Mouse (Mus musculus) adrenal gland, adult 8-10 months (tissue): ENCODE measurements at regions not wholly inside any gene's neighbourhood (a gene's known extent, or its start where the extent isn't known, plus 50 kb on each side); places are given as distances from the start of the nearest gene placed in this dataset.
A peak's percentile ranks its signal among the peaks of the same experiment; 100 is the strongest.

Source experiments
- DNase-seq: peaks from one replicate; pipeline ENCODE4 v3.0.0; 2022

- DNase-seq: no peak
Measured at GRCm38 (mm10) chr11:54195954-54196353, 53.5 kb downstream of the Csf2 start.

- no peak for DNase-seq
Measured at GRCm38 (mm10) chr11:54194733-54195132, 54.7 kb downstream of the Csf2 start.

GRCm38 (mm10) chr11:54192275-54192674 lies 57.2 kb downstream of the Csf2 start:
- DNase-seq: no peak

GRCm38 (mm10) chr11:54187826-54188225 lies 61.6 kb downstream of the Csf2 start:
- DNase-seq: no peak

- DNase-seq: no peak
Measured at GRCm38 (mm10) chr11:54187377-54187776, 62.1 kb downstream of the Csf2 start.

GRCm38 (mm10) chr11:54185710-54186325 lies 63.6 kb downstream of the Csf2 start:
- no peak for DNase-seq

- peak; percentile 13 for DNase-seq
Measured at GRCm38 (mm10) chr11:54181696-54182323, 67.7 kb downstream of the Csf2 start.
